Mouse (Mus musculus) megakaryocyte, adult 5-6 weeks (primary cell): ENCODE results near the gene Rgma. TPM values are rescaled to one million over a fixed set of nuclear protein-coding genes. Genes with fewer than 3 reads are reported as not detected.

Experiments used
- ATAC-seq: 2 replicates; pipeline ENCODE4 v1.8.0; 2016; ENCODE audit warnings: mild to moderate bottlenecking, inconsistent platforms; ENCODE audit not compliant: poor library complexity, severe bottlenecking
- total RNA-seq, 2 experiments: library from RNA; stranded (forward) in 1 of 2; stranded (reverse) in 1 of 2; fragments of 153-499, 151-499 nt in 1 of 2; fragments of 221-1000, 200-1000 nt in 1 of 2; gene quantifications; 2 replicates each; pipeline versions ENCODE4 v1.2.3 to v1.2.4; 2015 to 2017

Rgma gene
- total RNA-seq, 2 experiments from 2014 or later: not detected

DNA sequence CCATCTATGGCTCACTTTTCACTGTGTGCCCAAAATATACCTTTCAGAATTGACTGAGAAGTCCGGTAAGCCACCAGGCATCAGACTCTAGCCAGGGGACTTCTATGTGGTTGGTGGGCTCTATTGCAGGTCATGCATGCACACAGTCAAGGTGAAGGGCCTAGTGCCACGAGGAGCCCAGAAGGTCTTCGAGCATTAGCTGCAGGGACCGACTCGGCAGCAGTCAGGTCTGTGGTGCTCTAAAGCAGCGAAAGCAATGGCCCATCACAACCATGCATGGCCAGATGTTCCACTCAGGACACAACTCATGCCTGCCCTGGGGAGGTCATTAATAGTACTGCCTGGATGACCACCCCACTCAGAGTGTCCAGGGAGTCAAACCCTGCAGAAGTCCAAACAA, 52.5 kb downstream of the Rgma start:
- no peak for ATAC-seq

DNA sequence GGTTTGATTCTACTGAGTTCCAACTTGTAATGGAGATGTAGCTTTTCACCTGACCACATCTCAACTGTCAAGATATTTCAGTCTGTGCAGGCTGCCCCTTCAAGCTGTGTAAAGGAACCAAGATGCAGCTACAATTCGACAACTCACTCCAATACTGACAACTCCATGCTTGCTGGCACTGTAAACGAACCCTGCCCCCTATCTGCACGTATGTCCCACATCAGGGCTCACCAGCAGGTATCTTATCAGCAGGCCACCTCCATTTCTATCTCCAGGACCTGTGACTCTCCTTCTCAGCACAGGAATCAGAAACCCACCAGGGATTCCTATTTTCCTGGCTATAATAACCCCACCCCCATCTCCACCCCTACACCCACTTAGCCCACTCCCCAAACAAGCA, 53.2 kb downstream of the Rgma start:
- no peak for ATAC-seq

DNA sequence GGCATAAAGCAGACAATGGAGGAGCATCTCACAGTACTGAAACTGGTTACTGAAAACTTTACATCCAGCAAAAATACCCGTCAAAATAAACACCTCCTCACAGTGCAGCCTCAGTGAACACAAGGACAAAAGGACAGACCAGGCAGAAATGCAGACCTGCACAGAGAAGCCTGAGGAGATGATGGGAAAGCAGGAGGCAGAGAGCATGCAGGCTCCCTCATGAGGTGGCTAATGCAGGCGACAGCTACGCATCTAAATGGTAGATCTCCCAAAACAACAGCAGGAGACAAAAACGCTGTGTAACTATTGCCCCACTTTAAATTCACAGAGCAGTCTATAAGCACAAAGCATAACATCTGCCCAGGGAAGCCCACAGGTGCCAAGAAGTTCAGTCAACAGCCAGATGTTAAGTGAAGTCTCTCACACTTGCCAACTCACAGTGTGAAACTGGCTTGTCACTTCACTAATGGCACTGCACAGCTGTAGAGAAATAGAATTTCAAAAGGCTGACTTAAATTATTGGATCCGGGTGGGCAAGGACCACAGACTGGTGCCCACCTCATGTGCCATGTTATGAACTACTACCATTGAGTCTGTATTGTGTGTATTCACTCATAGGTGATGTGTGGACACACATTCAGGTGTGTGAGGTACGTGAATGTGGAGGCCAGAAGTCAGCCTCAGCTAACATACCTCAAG, 58.5 kb downstream of the Rgma start:
- no peak for ATAC-seq

DNA sequence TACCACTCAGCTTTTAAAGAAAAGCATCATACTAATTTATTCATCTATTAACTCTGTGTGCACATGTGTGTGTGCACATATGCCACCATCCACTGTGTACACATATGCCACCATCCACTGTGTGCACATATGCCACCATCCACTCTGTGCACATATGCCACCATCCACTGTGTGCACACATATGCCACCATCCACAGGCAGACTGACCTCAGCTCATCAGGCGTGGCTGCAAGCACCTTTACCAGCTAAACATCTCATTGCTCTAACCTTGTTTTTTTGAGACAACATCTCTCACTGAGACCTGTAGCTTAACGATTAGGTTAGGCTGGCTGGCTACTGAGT, 59.0 kb downstream of the Rgma start:
- no peak for ATAC-seq

DNA sequence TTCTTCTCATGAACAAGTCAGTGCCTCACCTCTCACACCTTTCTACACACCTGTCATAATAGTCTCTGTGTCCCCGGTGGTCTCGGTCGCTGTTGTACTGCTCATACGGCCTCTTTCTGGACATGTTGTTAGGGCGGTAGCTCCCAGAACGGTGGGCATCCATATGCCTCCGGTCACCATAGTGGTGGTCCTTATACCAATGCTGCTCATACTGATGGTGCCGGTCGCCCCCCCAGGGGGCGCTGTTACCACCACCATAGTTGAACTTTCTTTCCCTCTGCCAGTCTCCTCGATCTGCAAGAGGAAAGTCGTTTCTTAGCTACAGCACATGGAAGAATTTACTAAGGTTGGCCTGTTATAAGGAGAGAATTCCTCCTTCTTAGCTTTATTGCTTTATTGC, 60.4 kb downstream of the Rgma start:
- no peak for ATAC-seq

DNA sequence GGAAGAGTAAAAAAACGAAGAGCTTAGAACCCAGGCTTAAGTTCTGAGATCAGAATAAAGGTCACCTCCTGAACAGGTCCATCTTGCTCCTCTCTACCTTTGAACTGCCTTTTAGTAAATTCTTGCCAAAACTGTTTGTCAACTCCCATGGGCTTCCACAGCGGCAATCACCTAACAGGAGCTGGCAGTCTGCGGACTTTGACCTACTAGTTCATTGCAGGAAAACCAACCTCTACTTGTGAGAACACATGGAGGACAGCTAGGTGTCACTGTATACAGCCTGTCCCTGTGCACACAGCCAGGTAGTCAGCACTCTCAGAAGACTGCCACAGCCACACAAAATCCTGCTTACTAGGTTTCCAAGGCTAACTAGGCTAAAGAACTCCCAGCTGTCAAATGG, 66.5 kb downstream of the Rgma start:
- ATAC-seq: no peak

DNA sequence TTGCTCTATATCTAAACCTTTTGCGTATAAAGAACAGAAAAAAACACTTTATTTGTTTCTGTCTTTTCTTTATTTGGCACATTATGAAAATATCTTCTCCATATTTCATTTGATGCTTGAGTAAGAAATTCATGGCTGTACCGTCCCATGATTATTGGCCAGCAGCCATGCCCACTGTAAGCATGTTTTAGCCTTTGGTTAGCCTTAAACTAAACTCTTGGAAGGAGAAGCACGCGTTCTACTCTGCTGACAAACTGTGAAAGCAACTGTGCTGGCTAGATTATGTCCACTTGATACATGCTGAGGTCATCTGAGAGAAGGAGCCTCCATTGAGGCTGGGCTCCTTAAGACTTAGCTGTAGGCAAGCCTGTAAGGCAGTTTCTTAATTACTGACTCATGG, 66.9 kb downstream of the Rgma start:
- ATAC-seq: no peak

DNA sequence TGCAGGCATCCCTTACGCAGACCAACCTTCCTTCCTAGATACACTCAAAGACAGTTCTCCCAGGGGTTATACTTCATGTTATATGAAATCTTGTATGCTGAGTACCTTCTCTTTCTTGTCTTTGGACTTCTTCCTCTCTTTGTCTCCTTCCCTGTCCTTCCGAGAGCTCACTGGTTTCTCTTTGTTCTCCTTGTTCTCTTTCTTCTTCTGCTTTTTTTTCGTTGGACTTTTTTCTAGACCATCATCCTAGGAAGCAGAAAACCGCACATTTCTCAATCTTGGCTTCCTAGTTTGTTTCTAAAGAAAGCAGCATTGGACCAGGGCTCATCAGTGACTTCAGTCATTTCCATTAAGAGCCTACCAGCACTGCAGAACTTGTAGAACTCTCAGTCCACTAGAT, 76.3 kb downstream of the Rgma start:
- ATAC-seq: peak; percentile 73

DNA sequence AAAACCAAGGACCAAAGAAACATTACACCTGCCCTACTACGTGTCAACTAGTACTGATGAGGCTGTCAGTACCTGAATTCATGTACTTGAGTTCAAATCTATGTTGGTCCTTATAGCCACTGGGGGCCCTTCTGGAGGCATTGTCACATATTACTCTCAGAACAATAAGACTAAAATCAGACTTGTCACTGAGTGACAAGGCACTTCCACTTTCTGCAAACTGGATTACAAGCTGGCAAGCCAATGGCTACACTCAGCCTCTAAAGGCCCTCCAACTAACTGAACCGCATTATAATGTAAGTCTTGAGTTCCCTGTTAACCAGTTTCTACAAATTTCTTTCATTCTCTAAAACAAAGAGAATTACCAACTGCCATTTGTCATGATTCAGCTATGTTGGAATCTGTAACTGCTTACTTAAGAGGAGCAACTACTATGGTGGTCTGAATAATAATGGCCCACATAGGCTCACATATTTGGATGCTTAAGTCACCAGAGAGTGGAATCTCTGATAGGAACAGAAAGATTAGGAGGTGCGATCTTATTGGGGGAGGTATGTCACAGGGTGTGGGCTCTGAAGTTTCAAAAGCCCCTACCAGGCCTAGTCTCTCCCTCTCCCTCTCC, 77.0 kb downstream of the Rgma start:
- peak; percentile 67 for ATAC-seq

DNA sequence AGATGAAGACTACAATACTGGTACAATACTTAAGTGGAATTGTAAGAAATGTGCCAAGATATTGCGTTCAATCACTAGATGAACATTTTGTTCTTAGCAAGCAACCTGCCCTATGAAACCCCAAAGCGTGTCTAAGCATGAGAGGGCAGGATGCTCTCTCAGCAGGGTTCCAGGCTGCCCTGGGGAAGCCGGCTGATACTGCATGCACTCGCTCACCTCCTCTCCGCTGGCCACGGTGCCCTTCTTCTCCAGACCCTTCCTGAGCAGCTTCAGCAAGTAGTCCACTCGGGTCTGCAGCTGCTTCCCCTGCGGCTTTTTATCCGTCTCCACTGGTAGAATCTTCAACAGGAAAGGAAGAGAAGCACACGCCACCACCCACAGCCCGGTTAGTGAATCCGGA, 78.8 kb downstream of the Rgma start:
- ATAC-seq: no peak

DNA sequence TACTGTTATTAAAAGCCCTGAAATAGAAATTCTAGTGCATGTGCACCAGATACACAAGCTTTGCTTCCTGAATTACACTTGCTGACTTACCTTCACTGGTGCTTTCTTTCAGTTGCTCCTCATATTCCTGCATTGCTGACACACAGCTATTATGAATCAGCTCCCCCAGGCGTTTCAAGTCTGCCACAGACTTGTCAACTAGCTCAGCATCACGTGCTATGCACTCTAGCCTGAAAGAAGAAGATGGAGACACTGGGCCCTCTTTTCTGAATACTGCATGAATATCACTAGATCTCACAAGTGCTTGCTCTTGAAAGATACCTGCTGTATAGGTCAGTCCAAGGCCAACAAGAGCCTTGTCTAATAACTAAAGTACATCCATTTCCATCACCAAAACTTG, 88.2 kb downstream of the Rgma start:
- no peak for ATAC-seq

DNA sequence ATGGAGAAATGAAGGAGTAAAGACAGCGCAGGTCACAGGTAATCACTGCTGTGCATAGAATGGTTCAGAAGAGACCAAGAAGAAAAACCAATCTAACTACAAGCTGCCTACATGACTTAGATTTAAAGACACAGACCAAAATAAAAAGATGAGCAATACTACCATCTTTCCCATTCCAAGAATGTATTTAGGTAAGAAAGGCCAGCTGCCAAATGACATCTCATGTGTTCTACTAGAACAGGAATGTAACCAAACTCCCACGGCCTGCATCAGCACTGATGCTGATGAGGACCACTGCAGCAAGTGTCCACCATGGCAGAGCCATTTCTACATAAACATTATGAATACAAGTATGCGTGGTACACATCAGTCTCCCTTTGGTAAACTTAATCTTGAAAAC, 92.4 kb downstream of the Rgma start:
- no peak for ATAC-seq

Other genes starting within 250 kb of the Rgma start
- 51.4 and 54.4 TPM in 2 replicates for gene Chd2, start 166.3 kb downstream of the Rgma start, total RNA-seq (2015)
- 88.6 and 119 TPM in 2 replicates for gene Chd2, start 166.3 kb downstream of the Rgma start, total RNA-seq (2017)